Mouse (Mus musculus) T-helper 1 cell (primary cell): ENCODE data around the gene Tnfaip1.
"Not testable (repeated sequence)": the region's sequence is repeated elsewhere in the genome, so short reads cannot be mapped to it uniquely, and the experiment has no call there.

Experiments
- in situ Hi-C: fragments of 300-600 bp; cut with MboI, MseI; formaldehyde crosslinking; loops from one replicate; pipeline ENCODE4 v1.15.1; 2025; ENCODE audit warnings: high pct_unique_total_duplicates

Gene Tnfaip1

GRCm38 (mm10) chr11:78536080-78536689, at the start of gene Tnfaip1, which contains the start of gene Ift20:
TSS of gene Tnfaip1 (minus strand) at chr11:78536332.
TSS of gene Ift20 (plus strand) at chr11:78536361.
- in situ Hi-C loops: no loop called here

GRCm38 (mm10) chr11:78582848-78583247, 46.7 kb upstream of the Tnfaip1 start:
- in situ Hi-C loops: loop anchor here (5.0 kb wide), 1 partner anchor 259 kb away; no protein-coding TSS in a partner anchor

GRCm38 (mm10) chr11:78574975-78575374, 38.8 kb upstream of the Tnfaip1 start:
- in situ Hi-C loops: no loop called here

DNA sequence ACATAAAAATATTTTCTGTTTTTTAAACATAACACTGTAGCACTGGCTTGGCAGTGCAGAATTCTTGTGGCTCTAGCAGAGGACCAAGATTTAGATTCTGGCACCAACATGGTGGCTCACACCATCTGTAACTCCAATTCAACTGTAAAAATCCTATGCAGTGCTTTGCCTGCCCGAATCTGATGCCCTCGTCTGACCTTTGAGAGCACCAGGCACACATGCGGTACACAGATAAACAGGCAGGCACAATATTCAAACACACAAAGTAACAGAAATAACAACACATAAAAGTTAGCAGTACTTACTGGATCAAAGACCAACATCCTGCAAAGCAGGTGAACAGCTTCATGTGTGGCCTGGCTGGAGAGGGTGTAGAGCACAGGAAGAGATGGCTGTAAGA, 38.4 kb upstream of the Tnfaip1 start:
- in situ Hi-C loops: no loop called here

DNA sequence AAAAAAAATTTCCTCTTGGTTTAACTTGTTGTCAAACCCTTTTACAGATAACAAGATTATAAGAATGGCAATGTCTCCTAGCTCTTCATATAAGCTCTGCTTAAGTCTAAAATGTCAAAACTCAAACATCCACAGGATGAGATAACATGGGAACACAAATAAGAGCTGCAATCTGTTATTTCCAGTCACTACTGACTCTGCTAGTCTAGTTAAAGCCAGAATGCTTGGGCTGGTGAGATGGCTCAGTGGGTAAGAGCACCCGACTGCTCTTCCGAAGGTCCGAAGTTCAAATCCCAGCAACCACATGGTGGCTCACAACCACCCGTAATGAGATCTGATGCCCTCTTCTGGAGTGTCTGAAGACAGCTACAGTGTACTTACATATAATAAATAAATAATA, 37.9 kb upstream of the Tnfaip1 start:
- in situ Hi-C loops: not testable (repeated sequence)

GRCm38 (mm10) chr11:78571854-78572253, 35.7 kb upstream of the Tnfaip1 start:
- in situ Hi-C loops: no loop called here

GRCm38 (mm10) chr11:78571441-78571840, 35.3 kb upstream of the Tnfaip1 start:
- in situ Hi-C loops: no loop called here

DNA sequence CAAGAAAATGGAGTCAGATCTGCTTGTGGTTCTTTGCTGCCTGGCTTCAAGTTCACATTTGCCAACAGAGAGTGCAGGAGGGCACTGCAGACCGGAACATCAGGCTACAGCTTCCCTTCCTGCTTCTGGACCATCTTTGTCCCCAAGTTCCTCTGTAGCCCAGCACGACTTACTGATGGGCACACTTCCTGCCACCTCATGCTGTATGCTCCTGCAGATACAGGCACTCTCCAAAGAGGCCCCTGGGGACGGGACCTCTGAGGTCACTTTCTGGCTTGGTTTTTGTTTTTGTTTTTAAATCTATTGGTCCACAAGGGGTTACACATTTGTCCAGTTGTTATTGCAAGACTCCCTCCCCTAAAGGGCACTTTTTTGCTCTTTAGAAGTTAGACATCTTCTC, 33.7 kb upstream of the Tnfaip1 start:
- in situ Hi-C loops: no loop called here

GRCm38 (mm10) chr11:78568827-78569226, 32.7 kb upstream of the Tnfaip1 start:
- in situ Hi-C loops: no loop called here

GRCm38 (mm10) chr11:78567614-78568013, 31.5 kb upstream of the Tnfaip1 start:
- in situ Hi-C loops: no loop called here

DNA sequence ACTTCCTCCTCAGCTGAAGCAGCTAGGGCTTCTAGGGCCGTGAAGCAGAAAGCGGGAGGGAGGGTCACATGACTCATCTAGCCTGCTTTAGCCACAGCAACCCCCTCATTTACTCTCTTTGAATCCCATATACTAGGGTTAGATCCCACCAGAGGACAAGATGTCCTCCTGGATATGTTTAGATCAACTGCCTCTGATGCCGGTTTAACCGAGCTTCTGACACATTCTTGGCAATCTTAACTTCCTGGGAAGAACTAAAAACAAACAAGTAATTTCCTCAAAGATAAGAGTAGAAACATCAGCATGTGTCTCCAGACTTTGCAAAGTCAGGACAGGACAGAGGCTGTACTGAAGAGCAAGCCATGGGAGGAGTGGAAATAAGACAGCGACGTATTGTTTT, 30.6 kb upstream of the Tnfaip1 start:
- in situ Hi-C loops: no loop called here

GRCm38 (mm10) chr11:78560447-78560846, 24.3 kb upstream of the Tnfaip1 start:
- in situ Hi-C loops: no loop called here

DNA sequence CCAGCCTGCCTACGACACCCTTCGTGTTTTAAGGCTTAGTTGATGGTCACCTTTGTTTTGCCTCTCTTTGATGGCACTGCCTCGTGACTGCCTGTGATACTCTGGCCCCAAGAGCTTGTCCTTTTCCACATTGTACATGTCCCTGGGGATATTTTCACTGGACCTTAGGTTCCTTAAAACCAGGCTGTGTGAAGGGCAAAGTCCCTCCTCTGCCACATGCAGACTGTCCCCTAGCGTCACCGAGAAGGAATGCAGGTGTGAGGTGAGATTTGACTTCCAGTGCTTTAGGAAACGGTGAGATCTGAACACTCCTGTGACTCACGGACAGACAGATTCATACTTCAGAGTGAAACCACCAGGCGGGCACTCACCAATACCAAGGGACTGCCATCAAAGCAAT, 21.1 kb upstream of the Tnfaip1 start:
- in situ Hi-C loops: no loop called here

- in situ Hi-C loops: no loop called here
Measured at GRCm38 (mm10) chr11:78556070-78556469, 19.9 kb upstream of the Tnfaip1 start.

DNA sequence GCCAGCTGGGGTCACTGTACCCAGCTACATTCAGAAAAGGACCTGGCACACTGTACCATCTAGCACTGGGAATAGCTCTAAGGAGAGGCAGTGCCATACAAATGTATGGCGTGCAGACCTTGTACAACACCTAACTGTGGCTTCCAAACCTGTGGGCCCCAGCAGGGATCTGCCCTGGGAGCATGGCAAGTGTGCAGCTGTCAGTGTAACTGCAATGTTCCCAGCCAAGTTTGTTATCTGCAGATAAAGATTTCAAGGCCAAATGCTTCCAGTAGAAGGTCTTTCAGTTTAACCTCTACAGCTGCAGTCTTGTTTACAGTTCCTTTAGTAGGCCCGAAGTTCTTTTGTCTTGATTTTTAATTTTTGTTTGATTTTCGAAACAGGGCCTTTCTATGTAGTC, 19.5 kb upstream of the Tnfaip1 start:
- in situ Hi-C loops: no loop called here

DNA sequence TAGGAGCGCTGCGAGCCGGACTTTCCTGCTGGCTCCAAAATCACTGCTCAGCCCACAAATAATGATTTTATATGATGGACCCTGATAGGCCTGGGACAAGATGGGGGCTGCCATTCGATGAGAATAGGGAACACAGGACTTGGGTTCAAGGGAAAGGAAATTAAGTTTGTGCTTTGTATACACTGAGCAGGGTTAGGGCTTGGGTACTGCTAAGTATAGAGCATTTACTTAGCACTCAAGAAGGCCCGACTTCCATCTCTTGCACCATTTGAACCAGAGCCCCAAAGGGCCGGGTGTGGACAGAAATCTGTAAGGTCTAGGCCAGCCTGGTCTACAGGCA, 14.9 kb upstream of the Tnfaip1 start:
- in situ Hi-C loops: no loop called here

- in situ Hi-C loops: no loop called here
Measured at GRCm38 (mm10) chr11:78550168-78551058, 14.3 kb upstream of the Tnfaip1 start, which contains the start of gene Tmem97. TSS of gene Tmem97 (minus strand) at chr11:78550777.

DNA sequence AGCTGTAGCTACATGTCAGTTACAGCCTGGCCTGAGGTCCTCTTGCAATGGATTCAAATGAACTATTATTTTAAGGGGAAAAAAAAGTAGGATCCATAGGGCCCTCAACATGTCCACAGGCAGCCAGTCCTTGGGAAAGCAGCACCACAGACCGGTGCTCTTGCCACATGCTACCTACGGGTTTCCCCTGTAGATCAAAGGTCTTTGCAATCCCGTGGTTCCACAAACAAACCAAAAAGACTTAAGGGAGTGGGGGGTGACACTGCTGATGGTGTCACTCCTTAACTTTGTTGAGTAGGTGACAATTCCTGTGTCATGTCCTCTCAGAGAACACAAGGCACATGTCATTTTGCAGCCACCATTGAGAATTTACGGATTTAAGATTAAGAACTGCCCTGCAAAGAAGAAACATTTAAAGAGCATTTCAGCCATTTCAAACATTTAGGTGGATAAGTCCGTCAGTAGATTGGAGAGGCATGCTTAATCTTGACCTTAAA, 13.4 kb upstream of the Tnfaip1 start:
- in situ Hi-C loops: no loop called here

DNA sequence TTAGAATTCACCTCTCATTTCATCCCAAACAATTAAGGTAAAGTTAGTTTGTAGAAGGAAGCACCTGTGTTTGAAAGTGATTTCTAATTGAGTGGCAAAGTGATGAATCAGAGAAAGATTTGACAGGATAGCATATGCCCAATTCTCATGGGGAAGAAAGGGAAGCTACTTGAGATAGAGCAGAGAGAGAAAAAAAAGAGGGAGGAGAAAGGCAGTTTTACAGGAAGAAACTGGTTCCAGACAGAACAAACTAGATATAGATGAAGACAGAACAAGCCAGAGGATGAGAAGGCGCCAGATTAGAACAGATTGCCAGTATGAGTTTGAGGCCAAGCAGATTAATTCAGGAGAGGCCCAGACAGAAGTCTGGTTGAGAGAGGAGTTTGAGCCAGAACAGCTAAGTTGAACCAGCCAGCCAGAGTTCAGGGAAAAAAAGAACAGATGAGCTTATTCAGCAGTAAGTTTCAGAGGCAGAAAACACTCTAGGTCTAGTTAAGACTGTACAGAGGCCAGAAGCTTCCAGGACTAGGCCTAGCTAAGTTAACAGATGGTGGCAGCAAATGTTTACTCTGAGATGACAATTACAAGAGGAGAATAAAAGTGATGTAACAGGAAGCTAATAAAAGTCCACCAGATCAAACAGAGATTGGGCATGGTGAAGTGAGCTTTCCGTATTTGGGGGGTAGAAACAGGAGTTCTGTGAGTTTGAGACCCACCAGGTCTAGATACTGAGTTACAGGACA, 11.8 kb upstream of the Tnfaip1 start:
- in situ Hi-C loops: no loop called here

DNA sequence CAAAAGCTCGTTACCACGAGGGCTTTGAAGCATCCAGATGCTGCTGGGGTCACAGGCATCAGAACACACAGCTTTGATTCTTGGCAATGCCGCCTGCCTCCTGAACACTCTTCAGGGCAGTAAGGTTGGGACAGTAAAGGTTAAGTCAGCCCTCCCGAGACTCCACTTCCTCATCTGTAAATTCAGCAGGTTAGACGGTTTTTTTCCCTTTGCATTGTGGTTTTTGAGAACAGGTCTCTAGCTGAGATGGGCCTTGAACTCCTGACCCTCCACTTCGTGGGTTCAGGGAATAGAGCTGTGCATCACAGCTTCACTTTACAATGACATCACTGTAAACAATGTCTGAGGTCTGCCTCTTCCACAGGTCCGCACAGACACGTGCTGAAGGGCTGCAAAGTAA, 9.0 kb upstream of the Tnfaip1 start:
- in situ Hi-C loops: no loop called here

GRCm38 (mm10) chr11:78544449-78545111, 8.4 kb upstream of the Tnfaip1 start:
- in situ Hi-C loops: no loop called here

DNA sequence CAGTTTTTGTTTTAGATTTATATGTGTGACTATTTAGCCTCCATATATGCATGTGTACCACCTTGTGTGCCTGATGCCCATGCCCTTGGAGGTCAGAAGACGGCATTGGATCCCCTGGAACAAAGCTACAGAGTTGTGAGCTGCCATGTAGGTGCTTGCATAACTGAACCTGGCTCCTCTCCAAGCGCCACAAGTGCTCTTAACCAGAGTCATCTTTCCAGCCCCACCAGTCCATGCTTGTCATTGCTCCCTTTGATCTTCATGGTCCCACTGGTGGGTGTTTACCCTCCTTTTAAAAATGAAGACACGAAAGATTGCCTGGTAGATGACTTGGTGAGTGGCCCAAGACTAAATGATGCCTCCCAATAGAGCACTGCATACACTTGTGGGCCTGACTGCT, 4.2 kb upstream of the Tnfaip1 start:
- in situ Hi-C loops: no loop called here
